Mouse (Mus musculus) spleen, adult 2 months (tissue): Measurements from ENCODE around the gene Tars.

Experiments used
- CTCF ChIP-seq: fragments of 200-500 bp; IDR thresholded peaks from 2 replicates; pipeline ENCODE4 v1.5.1; 2011; ENCODE audit warnings: mild to moderate bottlenecking, inconsistent platforms; ENCODE audit not compliant: insufficient read depth, insufficient read length, insufficient replicate concordance; ENCODE audit errors: extremely low read depth
- POLR2A ChIP-seq: fragments of 200-500 bp; IDR thresholded peaks from 2 replicates; pipeline ENCODE4 v1.6.1; 2011; ENCODE audit warnings: low read depth, low read length, inconsistent platforms

DNA sequence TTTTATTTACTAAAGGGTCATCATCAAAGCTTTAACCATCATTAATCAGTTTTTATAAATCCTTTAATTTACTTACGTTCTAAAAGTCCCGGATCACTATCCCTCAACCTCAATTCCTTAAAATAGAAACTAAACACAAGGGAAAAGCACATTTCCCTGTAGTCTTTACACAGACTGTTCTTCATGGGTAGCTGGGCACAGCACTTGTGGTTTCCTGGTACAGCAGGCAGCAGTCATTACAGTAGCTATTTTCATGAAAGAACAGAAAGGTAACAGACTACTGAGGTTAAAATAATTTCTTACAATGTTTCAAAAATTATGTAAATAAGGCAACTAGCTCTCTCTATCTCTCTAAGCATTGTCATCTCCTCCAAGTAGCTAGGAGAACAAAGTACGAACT, 29.9 kb downstream of the Tars start:
- TF ChIP-seq CTCF (no peak), POLR2A (no peak)
